In genomic region chr6:17172050-17172449, GRCm38 (mm10) we compare ENCODE assay signal across 11 mouse cellular contexts.
DNase-seq lines count a peak whose midpoint lies in the region; ATAC-seq and TF ChIP-seq lines count a peak whose summit lies in the region.
"Had no signal": no experiment of that assay in that cellular context is flagged by ENCODE, and none has a peak within 500 bp of the region (broad histone marks: within the 10 kb centered on the region; RNA-seq: fewer than 3 reads in every experiment).

No protein-coding gene starts in this region.

- peaks cover 28% of the 10 kb centered on the region for H3K4me1 ChIP-seq in forebrain, embryonic 10.5 days
- H3K4me1 ChIP-seq in forebrain, embryonic 16.5 days (replicated peaks; ENCODE audit: control insufficient read depth, insufficient read depth, low read length) = peaks cover 18% of the 10 kb centered on the region
- H3K4me1 ChIP-seq in hindbrain, embryonic 12.5 days = peaks cover 25% of the 10 kb centered on the region

- DNase-seq in forebrain, embryonic 10.5 days (ENCODE audit: extremely low spot score, low spot score) = no peak
- no peak for DNase-seq in layer of hippocampus, adult 2 months (ENCODE audit: low spot score in 2 of 2)
- no peak for DNase-seq in layer of hippocampus, postnatal 36 days
- DNase-seq in left cerebral cortex, adult 9 months (ENCODE audit: low spot score in 2 of 2) = no peak
- DNase-seq in adrenal gland, adult 2 months = no peak
- DNase-seq: B cell, adult 2 months had no signal

- no peaks in the 10 kb centered on the region for H3K36me3 ChIP-seq in forebrain, embryonic 10.5 days (replicated peaks)
- H3K36me3 ChIP-seq in forebrain, embryonic 16.5 days (ENCODE audit: control insufficient read depth, insufficient read depth) = no peaks in the 10 kb centered on the region
- H3K36me3 ChIP-seq in hindbrain, embryonic 12.5 days = no peaks in the 10 kb centered on the region
- H3K36me3 ChIP-seq in myocyte (ENCODE audit: control insufficient read depth, insufficient read depth) = no peaks in the 10 kb centered on the region

- peak overlapping the region; percentile 68; the same call in 1 of the 2 replicates for H3K27ac ChIP-seq in forebrain, embryonic 10.5 days
- H3K27ac ChIP-seq in forebrain, embryonic 16.5 days (ENCODE audit: low read length) = no peak overlapping the region
- H3K27ac ChIP-seq in layer of hippocampus, adult 2 months = peak overlapping the region; percentile 64
- 0 out of 2 replicates have a peak overlapping the region, but pooled peaks have one; percentile 12 for H3K27ac ChIP-seq in hindbrain, embryonic 12.5 days
- H3K27ac ChIP-seq: macrophage had no signal

- 0 out of 2 replicates have a peak, but pooled peaks cover 4% of the 10 kb centered on the region for H3K27me3 ChIP-seq in forebrain, embryonic 10.5 days (ENCODE audit: poor library complexity, severe bottlenecking)
- no peaks in the 10 kb centered on the region for H3K27me3 ChIP-seq in forebrain, embryonic 16.5 days (replicated peaks; ENCODE audit: control insufficient read depth, insufficient read depth, low read length)
- H3K27me3 ChIP-seq in hindbrain, embryonic 12.5 days = no peaks in the 10 kb centered on the region
- H3K27me3 ChIP-seq in myocyte (ENCODE audit: control insufficient read depth, insufficient read depth, insufficient read length) = no peaks in the 10 kb centered on the region

- no peaks in the 10 kb centered on the region for H3K9me3 ChIP-seq in forebrain, embryonic 10.5 days
- H3K9me3 ChIP-seq in forebrain, embryonic 16.5 days (ENCODE audit: control insufficient read depth, low read length) = no peaks in the 10 kb centered on the region
- H3K9me3 ChIP-seq in hindbrain, embryonic 12.5 days (replicated peaks) = no peaks in the 10 kb centered on the region

- ATAC-seq in forebrain, embryonic 16.5 days = no peak
- no peak for ATAC-seq in hindbrain, embryonic 12.5 days (ENCODE audit: low FRiP score)

- 48% methylated on average over 1 of the region's 1 CpGs for WGBS in forebrain, embryonic 10.5 days
- WGBS in forebrain, embryonic 16.5 days = 29% methylated on average over 1 of the region's 1 CpGs
- 39% methylated on average over 1 of the region's 1 CpGs for WGBS in hindbrain, embryonic 12.5 days

- H3K4me2 ChIP-seq in forebrain, embryonic 16.5 days (ENCODE audit: low read length) = no peak overlapping the region
- peak overlapping the region; percentile 37; the same call in 1 of the 2 replicates for H3K4me2 ChIP-seq in hindbrain, embryonic 12.5 days (replicated peaks)
- H3K4me2 ChIP-seq in myocyte (ENCODE audit: low read depth) = peak overlapping the region; percentile 89

- H3ac ChIP-seq in myocyte (ENCODE audit: control insufficient read depth, insufficient read length) = no peak overlapping the region

- H3K4me3 ChIP-seq in forebrain, embryonic 10.5 days = no peak overlapping the region
- no peak overlapping the region for H3K4me3 ChIP-seq in forebrain, embryonic 16.5 days (replicated peaks; ENCODE audit: low read length)
- H3K4me3 ChIP-seq in layer of hippocampus, adult 2 months = no peak overlapping the region
- H3K4me3 ChIP-seq in hindbrain, embryonic 12.5 days = no peak overlapping the region
- H3K4me3 ChIP-seq in myocyte = peak overlapping the region; percentile 19
- H3K4me3 ChIP-seq: erythroblast, embryonic 14.5 days had no signal

- TF ChIP-seq CTCF in layer of hippocampus, adult 2 months (conservative IDR thresholded peaks at IDR 0.05) = no peak

- no peak overlapping the region for H3K9ac ChIP-seq in forebrain, embryonic 16.5 days (replicated peaks; ENCODE audit: low read depth, low read length)
- no peak overlapping the region for H3K9ac ChIP-seq in hindbrain, embryonic 12.5 days

- no peak for TF ChIP-seq POLR2A in myocyte (IDR thresholded peaks at IDR 0.05; ENCODE audit: insufficient read length, low read depth)

- H3K79me2 ChIP-seq in myocyte (ENCODE audit: control insufficient read depth, insufficient read depth) = no peaks in the 10 kb centered on the region

TF ChIP-seq in myocyte, 11 proteins besides CTCF, POLR2A, EP300 and RAD21:
- TF ChIP-seq SRF (IDR thresholded peaks at IDR 0.05; ENCODE audit: control insufficient read depth, insufficient read length, low read depth) = no peak
- no peak for TF ChIP-seq USF1 (IDR thresholded peaks at IDR 0.05; ENCODE audit: low read depth)
- TF ChIP-seq REST (IDR thresholded peaks at IDR 0.05; ENCODE audit: insufficient read depth, insufficient read length) = no peak
- peak; percentile 43; the same call in 1 of the 2 replicates for TF ChIP-seq CEBPB (IDR thresholded peaks at IDR 0.05; ENCODE audit: insufficient read depth, poor library complexity, severe bottlenecking)
- TF ChIP-seq POLR2AphosphoS2 (IDR thresholded peaks at IDR 0.05; ENCODE audit: insufficient read length, low read depth) = no peak
- TF ChIP-seq E2F4 (IDR thresholded peaks at IDR 0.05; ENCODE audit: insufficient read depth) = no peak
- no peak for TF ChIP-seq MYOG (IDR thresholded peaks at IDR 0.05; ENCODE audit: control insufficient read depth in 1 of 3, insufficient read depth in 1 of 3, insufficient read length in 2 of 3, low read depth in 2 of 3)
- no peak for TF ChIP-seq MYOD1 (IDR thresholded peaks at IDR 0.05; ENCODE audit: control insufficient read depth in 1 of 3, insufficient read length in 2 of 3, low read depth in 2 of 3)
